Mouse (Mus musculus) liver, embryonic 13.5 days (tissue): Measurements from ENCODE around the gene Cdsn. TPM values are rescaled to one million over a fixed set of nuclear protein-coding genes. Genes with fewer than 3 reads are reported as not detected.

Source experiments
- ATAC-seq: fragments of 200-750 bp; cut with Nextera tagmentation; 2 replicates; pipeline ENCODE4 v1.8.0; 2017; ENCODE audit warnings: low read depth, mild to moderate bottlenecking, moderate number of reproducible peaks, moderate library complexity
- DNase-seq: peaks from one replicate; pipeline ENCODE4 v3.0.0; 2022
- H3K27ac ChIP-seq: fragments of 300-500 bp; sonication (generic); 2 replicates; pipeline ENCODE4 v1.5.1; 2015; ENCODE audit warnings: moderate library complexity, mild to moderate bottlenecking, inconsistent platforms
- H3K27me3 ChIP-seq: fragments of 300-500 bp; sonication (generic); 2 replicates; pipeline ENCODE4 v1.6.1; 2015; ENCODE audit warnings: mild to moderate bottlenecking, inconsistent platforms
- H3K36me3 ChIP-seq: fragments of 300-500 bp; sonication (generic); 2 replicates; pipeline ENCODE4 v1.6.1; 2015; ENCODE audit warnings: mild to moderate bottlenecking, inconsistent platforms
- H3K4me1 ChIP-seq: fragments of 300-500 bp; sonication (generic); replicated peaks from 2 replicates; pipeline ENCODE4 v1.6.1; 2015; ENCODE audit warnings: inconsistent platforms
- H3K4me2 ChIP-seq: fragments of 300-500 bp; sonication (generic); 2 replicates; pipeline ENCODE4 v1.6.1; 2015; ENCODE audit warnings: inconsistent platforms, mild to moderate bottlenecking, moderate library complexity
- H3K4me3 ChIP-seq: fragments of 300-500 bp; sonication (generic); replicated peaks from 2 replicates; pipeline ENCODE4 v1.5.1; 2015; ENCODE audit warnings: mild to moderate bottlenecking, inconsistent platforms
- H3K9ac ChIP-seq: fragments of 300-500 bp; sonication (generic); 2 replicates; pipeline ENCODE4 v1.6.1; 2015; ENCODE audit warnings: mild to moderate bottlenecking, inconsistent platforms
- H3K9me3 ChIP-seq: fragments of 300-500 bp; sonication (generic); replicated peaks from 2 replicates; pipeline ENCODE4 v1.6.1; 2016; ENCODE audit warnings: inconsistent platforms
- WGBS: fragments of 180-500 bp; shearing (Covaris S2); methylation state at CpG from one replicate; pipeline ENCODE4 v1.1.7; 2015; ENCODE audit not compliant: insufficient replicate concordance; 5-methylcytosine and 5-hydroxymethylcytosine counted together
- polyA plus RNA-seq: library from polyadenylated mRNA; unstranded; fragments of >200 nt; fragmentation: Nextera tagmentation; extraction: Ambion mirVana; gene quantifications from 2 replicates; pipeline ENCODE4 v1.2.1, GENCODE M21; 2015

Gene Cdsn
- polyA plus RNA-seq, 1 experiment from 2014 or later = not detected

DNA sequence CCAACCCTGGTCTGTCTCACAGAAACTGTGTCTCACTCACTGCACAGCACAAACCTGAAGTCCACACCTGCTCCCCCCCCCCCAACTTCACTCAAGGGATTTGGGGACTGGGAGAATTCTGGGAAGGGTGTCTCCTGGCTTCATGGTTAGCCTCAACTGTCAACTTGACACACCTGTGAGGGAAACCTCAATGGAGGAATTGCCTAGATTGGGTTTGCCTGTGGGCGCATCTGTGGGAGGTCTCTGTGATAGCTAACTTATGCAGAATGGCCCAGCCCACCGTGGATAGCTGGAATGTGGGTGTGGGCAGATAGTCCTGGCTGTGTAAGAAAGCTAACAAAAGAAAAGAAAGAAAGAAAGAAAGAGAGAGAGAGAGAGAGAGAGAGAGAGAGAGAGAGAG is 49.3 kb downstream of the Cdsn start, which contains the start of gene Sfta2:
Sfta2 (plus strand) TSS at position 301 of the 400 bp plus-strand sequence.
- WGBS = 57% methylated on average over 2 of the region's 2 CpGs
- Histone ChIP-seq H3K36me3 (no peaks in the 10 kb centered on the region), H3K9ac (no peak within 1 kb of the TSS), H3K4me1 (no peaks in the 10 kb centered on the region), H3K27me3 (no peaks in the 10 kb centered on the region), H3K4me2 (no peak within 1 kb of the TSS), H3K4me3 (no peak within 1 kb of the TSS), H3K9me3 (no peaks in the 10 kb centered on the region), H3K27ac (no peak within 1 kb of the TSS)
- DNase-seq = no peak
- no peak for ATAC-seq

DNA sequence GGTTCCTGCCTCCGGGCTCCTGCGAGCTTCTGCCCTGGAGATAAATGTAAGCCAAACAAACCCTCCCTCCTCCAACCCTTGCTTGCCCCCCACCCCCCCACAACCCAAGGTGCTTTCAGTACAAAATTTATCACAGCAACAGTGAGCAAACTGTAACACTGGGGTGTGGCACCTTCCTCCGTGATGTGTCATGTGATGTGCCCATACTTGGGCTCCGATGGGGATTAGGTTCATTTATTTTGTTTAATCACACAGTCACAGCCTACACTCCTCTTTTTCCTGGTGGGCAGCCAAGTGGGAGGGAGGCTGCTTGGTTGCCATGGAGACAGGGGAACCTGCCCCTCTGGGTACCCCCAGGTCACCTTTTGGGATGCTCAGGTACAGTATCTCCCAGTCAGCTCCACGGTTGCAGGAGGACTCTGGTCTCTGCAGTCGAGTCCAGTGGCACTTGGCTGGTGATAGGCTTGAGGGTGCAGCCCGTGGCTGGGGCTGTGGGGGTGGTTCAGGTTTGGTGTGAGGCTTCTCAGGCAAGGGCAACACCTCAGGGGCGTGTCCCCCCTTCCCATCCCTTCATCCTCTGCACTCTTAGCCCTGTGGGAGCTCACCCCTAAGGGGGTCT is 49.9 kb downstream of the Cdsn start:
- Histone ChIP-seq H3K4me3 (no peak overlapping the region), H3K4me1 (no peaks in the 10 kb centered on the region), H3K36me3 (no peaks in the 10 kb centered on the region), H3K4me2 (no peak overlapping the region), H3K27ac (no peak overlapping the region), H3K27me3 (no peaks in the 10 kb centered on the region), H3K9ac (no peak overlapping the region), H3K9me3 (no peaks in the 10 kb centered on the region)
- ATAC-seq = no peak
- no peak for DNase-seq
- WGBS = 32% methylated on average over 8 of the region's 8 CpGs

Other genes starting within 250 kb of the Cdsn start
- gene H2-Q1, start 231.7 kb upstream of the Cdsn start, polyA plus RNA-seq = 1.0 and 1.4 TPM in 2 replicates
- 0.68 and 0.90 TPM in 2 replicates for gene H2-Q2, start 209.9 kb upstream of the Cdsn start, polyA plus RNA-seq
- 1.7 and 2.0 TPM in 2 replicates for gene H2-Q4, start 172.5 kb upstream of the Cdsn start, polyA plus RNA-seq
- gene H2-Q6, start 127.3 kb upstream of the Cdsn start, polyA plus RNA-seq = 9.6 and 11.1 TPM in 2 replicates
- 23.9 and 24.6 TPM in 2 replicates for gene H2-Q7, start 113.0 kb upstream of the Cdsn start, polyA plus RNA-seq
- gene H2-Q10, start 82.0 kb upstream of the Cdsn start, polyA plus RNA-seq = 147 and 152 TPM in 2 replicates
- gene Pou5f1, start 46.1 kb upstream of the Cdsn start, polyA plus RNA-seq = not detected in 2 replicates
- 44.3 and 50.4 TPM in 2 replicates for gene Tcf19, start 35.3 kb upstream of the Cdsn start, polyA plus RNA-seq
- 7.5 and 8.8 TPM in 2 replicates for gene Cchcr1, start 35.0 kb upstream of the Cdsn start, polyA plus RNA-seq
- gene Psors1c2, start 18.9 kb upstream of the Cdsn start, polyA plus RNA-seq = 0.12 and 0.27 TPM in 2 replicates
- not detected in 2 replicates for gene 2300002M23Rik, start 15.3 kb downstream of the Cdsn start, polyA plus RNA-seq
- gene Sfta2, start 49.4 kb downstream of the Cdsn start, polyA plus RNA-seq = not detected in 2 replicates
- not detected in 2 replicates for gene Gm9573, start 74.5 kb downstream of the Cdsn start, polyA plus RNA-seq
- gene Mucl3, start 91.6 kb downstream of the Cdsn start, polyA plus RNA-seq = 0.03 and 0.06 TPM in 2 replicates
- gene Vars2, start 115.5 kb downstream of the Cdsn start, polyA plus RNA-seq = 7.7 TPM in 2 replicates
- 31.9 and 33.9 TPM in 2 replicates for gene Gtf2h4, start 121.6 kb downstream of the Cdsn start, polyA plus RNA-seq
- gene Ddr1, start 152.5 kb downstream of the Cdsn start, polyA plus RNA-seq = 2.9 and 3.7 TPM in 2 replicates